In genomic region chr11:56107929-56108328, GRCm38 (mm10) we compare ENCODE assay signal across 9 mouse cellular contexts.
A peak's percentile ranks its signal among the peaks of the same experiment; 100 is the strongest.
DNase-seq lines count a peak whose midpoint lies in the region; ATAC-seq and TF ChIP-seq lines count a peak whose summit lies in the region.
"Had no signal": no experiment of that assay in that cellular context is flagged by ENCODE, and none has a peak within 500 bp of the region (broad histone marks: within the 10 kb centered on the region; RNA-seq: fewer than 3 reads in every experiment).

No protein-coding gene starts in this region.

- dilution Hi-C loops in CH12.LX (cut with MboI; ENCODE audit: extremely low pct_ligation_motif_present, extremely low pct_unique_long_range_greater_than_20kb, low sequenced_read_pairs): no loop called here

- in situ Hi-C loops in CH12.LX (cut with MboI; ENCODE audit: low pct_ligation_motif_present, low pct_unique_long_range_greater_than_20kb, low sequenced_read_pairs): loop anchor here (5.0 to 25.0 kb wide), 2 partner anchors 116 to 521 kb away; no protein-coding TSS in a partner anchor

- H3K9ac ChIP-seq in CH12.LX (ENCODE audit: insufficient read depth, low read depth): no peak overlapping the region
- H3K9ac ChIP-seq in lung, postnatal 0 days (replicated peaks; ENCODE audit: low read depth): no peak overlapping the region

- TF ChIP-seq RAD21 in CH12.LX (IDR thresholded peaks at IDR 0.05; ENCODE audit: low read depth, low read length): peak; percentile 83

- peaks cover 64% of the 10 kb centered on the region for H3K27me3 ChIP-seq in CH12.LX (replicated peaks)
- H3K27me3 ChIP-seq in lung, postnatal 0 days (replicated peaks; ENCODE audit: insufficient read depth, low read length): no peaks in the 10 kb centered on the region

- H3K79me2 ChIP-seq in CH12.LX (replicated peaks; ENCODE audit: control insufficient read depth, extremely low read depth, insufficient read depth, poor library complexity, severe bottlenecking): no peaks in the 10 kb centered on the region

- ATAC-seq in lung, postnatal 0 days: no peak

- no peaks in the 10 kb centered on the region for H3K9me3 ChIP-seq in CH12.LX (replicated peaks; ENCODE audit: low read length)
- no peaks in the 10 kb centered on the region for H3K9me3 ChIP-seq in lung, postnatal 0 days (ENCODE audit: low read length)

- H3K36me3 ChIP-seq in CH12.LX (replicated peaks in 1 of 2; ENCODE audit: control insufficient read depth in 1 of 2, insufficient read depth in 1 of 2, low read length in 1 of 2): no peaks in the 10 kb centered on the region
- H3K36me3 ChIP-seq in lung, postnatal 0 days (ENCODE audit: insufficient read depth, low read length): no peaks in the 10 kb centered on the region

- peak; percentile 78 to 88 for TF ChIP-seq CTCF in CH12.LX (conservative IDR thresholded peaks at IDR 0.05 in 1 of 2, IDR thresholded peaks at IDR 0.05 in 1 of 2; ENCODE audit: low read depth in 2 of 2, low read length in 2 of 2)
- TF ChIP-seq CTCF in layer of hippocampus, adult 2 months (conservative IDR thresholded peaks at IDR 0.05): peak; percentile 85
- peak; percentile 83 for TF ChIP-seq CTCF in lung, postnatal 0 days (IDR thresholded peaks at IDR 0.05)

- TF ChIP-seq POLR2A in CH12.LX (IDR thresholded peaks at IDR 0.05; ENCODE audit: low read depth, low read length): no peak

- H3K27ac ChIP-seq in CH12.LX (ENCODE audit: insufficient read depth, low read depth): no peak overlapping the region
- H3K27ac ChIP-seq in layer of hippocampus, adult 2 months: no peak overlapping the region
- H3K27ac ChIP-seq in lung, postnatal 0 days (ENCODE audit: low read length): no peak overlapping the region

- H3K4me1 ChIP-seq in CH12.LX (ENCODE audit: control insufficient read depth in 1 of 2, insufficient read depth in 2 of 2): no peaks in the 10 kb centered on the region
- H3K4me1 ChIP-seq in lung, postnatal 0 days (ENCODE audit: insufficient read depth, low read depth, low read length): no peaks in the 10 kb centered on the region

- H3K4me3 ChIP-seq in CH12.LX (replicated peaks in 1 of 3; ENCODE audit: low read depth in 2 of 3, low read length in 2 of 3, poor library complexity in 1 of 3): no peak overlapping the region
- no peak overlapping the region for H3K4me3 ChIP-seq in layer of hippocampus, adult 2 months
- H3K4me3 ChIP-seq in lung, postnatal 0 days (ENCODE audit: low read depth, low read length): no peak overlapping the region
- H3K4me3 ChIP-seq: erythroblast, embryonic 14.5 days had no signal

- WGBS in lung, postnatal 0 days: 11% methylated on average over 3 of the region's 3 CpGs

- no peak for TF ChIP-seq EP300 in CH12.LX (IDR thresholded peaks at IDR 0.05; ENCODE audit: low read length)
- TF ChIP-seq EP300 in lung, postnatal 0 days (IDR thresholded peaks at IDR 0.05): no peak

- peak; percentile 77 for DNase-seq in CH12.LX (ENCODE audit: extremely low read depth)
- DNase-seq in adrenal gland, postnatal 10 days: peak; percentile 87
- DNase-seq in embryo, embryonic 11.5 days (ENCODE audit: low read depth, low spot score): peak; percentile 73
- peak; percentile 44 for DNase-seq in heart, adult 8-10 months (ENCODE audit: low spot score)
- peak; percentile 58 to 79 for DNase-seq in layer of hippocampus, adult 2 months (ENCODE audit: low spot score in 2 of 2)
- peak; percentile 67 for DNase-seq in lung, postnatal 0 days (ENCODE audit: low spot score)
- peak; percentile 93 for DNase-seq in retina, embryonic 14.5 days (ENCODE audit: low spot score)
- DNase-seq in urinary bladder, postnatal 25 days (ENCODE audit: low spot score): peak; percentile 69

- H3K4me2 ChIP-seq in CH12.LX (ENCODE audit: insufficient read depth, low read depth, poor library complexity, severe bottlenecking): no peak overlapping the region
- H3K4me2 ChIP-seq in lung, postnatal 0 days (replicated peaks; ENCODE audit: low read depth, low read length): no peak overlapping the region

TF ChIP-seq in CH12.LX, 34 proteins besides CTCF, POLR2A, EP300 and RAD21:
- TF ChIP-seq MYC (IDR thresholded peaks at IDR 0.05; ENCODE audit: low read depth, low read length): no peak
- TF ChIP-seq SMC3 (IDR thresholded peaks at IDR 0.05; ENCODE audit: low read depth, low read length): peak; percentile 58
- TF ChIP-seq ZMIZ1 (IDR thresholded peaks at IDR 0.05; ENCODE audit: low read depth, low read length): no peak
- no peak for TF ChIP-seq ZNF384 (IDR thresholded peaks at IDR 0.05; ENCODE audit: low read depth, low read length)
